In genomic region chr12:71073113-71073730, GRCm38 (mm10) we compare ENCODE assay signal across 8 mouse cellular contexts. TPM values are rescaled to one million over a fixed set of nuclear protein-coding genes. Genes with fewer than 3 reads are reported as not detected.
DNase-seq lines count a peak whose midpoint lies in the region; ATAC-seq and TF ChIP-seq lines count a peak whose summit lies in the region.

No protein-coding gene starts in this region.

- TF ChIP-seq POLR2A in thymus, adult 2 months (IDR thresholded peaks at IDR 0.05; ENCODE audit: control insufficient read depth, extremely low read depth, insufficient read depth, low read length, poor library complexity), result no peak

- H3K4me2 ChIP-seq in forebrain, embryonic 11.5 days (ENCODE audit: low read depth, low read length, severe bottlenecking), result no peak overlapping the region

- no peak overlapping the region for H3K9ac ChIP-seq in forebrain, embryonic 11.5 days (ENCODE audit: low read length)

- no peaks in the 10 kb centered on the region for H3K27me3 ChIP-seq in forebrain, embryonic 11.5 days (ENCODE audit: control insufficient read depth, insufficient read depth, low read length)
- H3K27me3 ChIP-seq in forebrain, embryonic 10.5 days (ENCODE audit: poor library complexity, severe bottlenecking), result no peaks in the 10 kb centered on the region
- no peaks in the 10 kb centered on the region for H3K27me3 ChIP-seq in thymus, adult 2 months (ENCODE audit: control insufficient read depth, insufficient read depth, low read length)

- peaks cover 8% of the 10 kb centered on the region for H3K36me3 ChIP-seq in forebrain, embryonic 11.5 days (ENCODE audit: control insufficient read depth, insufficient read depth, low read length)
- peaks cover 86% of the 10 kb centered on the region for H3K36me3 ChIP-seq in forebrain, embryonic 10.5 days (replicated peaks)
- peaks cover 76% of the 10 kb centered on the region for H3K36me3 ChIP-seq in thymus, adult 2 months (ENCODE audit: control insufficient read depth, insufficient read depth, low read length)

- peak; percentile 56; the same call in 1 of the 2 replicates for ATAC-seq in forebrain, embryonic 11.5 days (replicated peaks; ENCODE audit: low FRiP score)

- DNase-seq in forebrain, embryonic 11.5 days (ENCODE audit: low spot score), result no peak
- no peak for DNase-seq in forebrain, embryonic 10.5 days (ENCODE audit: extremely low spot score, low spot score)
- DNase-seq in thymus, adult 2 months, result peak; percentile 47
- DNase-seq in thymus, adult 18-20 months, result no peak
- peak; percentile 19 for DNase-seq in fibroblast of lung, adult 2 months (ENCODE audit: low read depth)
- peak; percentile 46 to 57 for DNase-seq in kidney, postnatal 25 days
- DNase-seq in mesoderm, embryonic 11.5 days (ENCODE audit: low read depth, low spot score), result peak; percentile 36
- no peak for DNase-seq in urinary bladder, postnatal 25 days (ENCODE audit: low spot score)

- H3K9me3 ChIP-seq in forebrain, embryonic 11.5 days (ENCODE audit: control insufficient read depth, low read length), result no peaks in the 10 kb centered on the region
- H3K9me3 ChIP-seq in forebrain, embryonic 10.5 days, result no peaks in the 10 kb centered on the region

- peak; percentile 38; the same call in 1 of the 2 replicates for TF ChIP-seq CTCF in thymus, adult 2 months (IDR thresholded peaks at IDR 0.05; ENCODE audit: borderline replicate concordance, control insufficient read depth, extremely low read depth, insufficient read depth, low read length, poor library complexity)

- H3K4me3 ChIP-seq in forebrain, embryonic 11.5 days (ENCODE audit: low read depth, low read length), result no peak overlapping the region
- no peak overlapping the region for H3K4me3 ChIP-seq in forebrain, embryonic 10.5 days
- no peak overlapping the region for H3K4me3 ChIP-seq in thymus, adult 2 months (ENCODE audit: control insufficient read depth, insufficient read depth, low read length)

- H3K27ac ChIP-seq in forebrain, embryonic 11.5 days (ENCODE audit: low read depth, low read length), result no peak overlapping the region
- no peak overlapping the region for H3K27ac ChIP-seq in forebrain, embryonic 10.5 days
- H3K27ac ChIP-seq in thymus, adult 2 months (ENCODE audit: control insufficient read depth, insufficient read depth, low read length), result no peak overlapping the region

- WGBS in forebrain, embryonic 11.5 days, result 66% methylated on average over 12 of the region's 12 CpGs
- WGBS in forebrain, embryonic 10.5 days, result 66% methylated on average over 12 of the region's 12 CpGs
- WGBS in thymus, adult 2 months, result 60% methylated on average over 12 of the region's 12 CpGs

- no peaks in the 10 kb centered on the region for H3K4me1 ChIP-seq in forebrain, embryonic 11.5 days (replicated peaks; ENCODE audit: control insufficient read depth, insufficient read depth, low read length)
- H3K4me1 ChIP-seq in forebrain, embryonic 10.5 days, result no peaks in the 10 kb centered on the region
- H3K4me1 ChIP-seq in thymus, adult 2 months (replicated peaks; ENCODE audit: control insufficient read depth, insufficient read depth, low read length), result no peaks in the 10 kb centered on the region

RNA-seq across cellular contexts. Expression of gene Tomm20l, which starts 38.0 kb away (rescaled TPM):
- polyA plus RNA-seq in forebrain, embryonic 11.5 days (2014; fragmentation: Nextera tagmentation; extraction: Ambion mirVana), result not detected in 2 replicates
- not detected in 2 replicates for polyA plus RNA-seq in forebrain, embryonic 10.5 days (2016; fragmentation: Nextera tagmentation; extraction: Ambion mirVana)
- polyA plus RNA-seq in thymus, adult 2 months (2012; rRNA removed), result not detected in 2 replicates

RNA-seq across cellular contexts. Expression of gene Arid4a, which starts 57.4 kb away (rescaled TPM):
- 35.7 and 38.1 TPM in 2 replicates for polyA plus RNA-seq in forebrain, embryonic 11.5 days (2014; fragmentation: Nextera tagmentation; extraction: Ambion mirVana)
- 22.7 and 28.3 TPM in 2 replicates for polyA plus RNA-seq in forebrain, embryonic 10.5 days (2016; fragmentation: Nextera tagmentation; extraction: Ambion mirVana)
- 7.5 and 8.1 TPM in 2 replicates for polyA plus RNA-seq in thymus, adult 2 months (2012; rRNA removed)

Comparison
In these comparisons a context has a peak if more than half of its experiments do, and no peak if none do; other contexts are left out.
1. DNase-seq: peak in thymus, adult 2 months (single experiment), fibroblast of lung, adult 2 months (single experiment), kidney, postnatal 25 days (2 of 2) and mesoderm, embryonic 11.5 days (single experiment); none in forebrain, embryonic 11.5 days (single experiment), forebrain, embryonic 10.5 days (single experiment), thymus, adult 18-20 months (0 of 2) and urinary bladder, postnatal 25 days (single experiment).